Mouse (Mus musculus): Measurements from ENCODE around the gene Ugt2b36. TPM values are rescaled to one million over a fixed set of nuclear protein-coding genes. Genes with fewer than 3 reads are reported as not detected.
"Not testable (repeated sequence)": the region's sequence is repeated elsewhere in the genome, so short reads cannot be mapped to it uniquely, and the experiment has no call there.

The Ugt2b36 gene
- not detected in 2 replicates for polyA plus RNA-seq (2011; ENCODE audit: insufficient read length, low read depth, missing spikeins)

GRCm38 (mm10) chr5:87092346-87093027, at the start of gene Ugt2b36:
Gene Ugt2b36, minus strand, starts transcription at chr5:87092555.
- no peak for TF ChIP-seq CTCF (IDR thresholded peaks at IDR 0.05; ENCODE audit: borderline replicate concordance, insufficient read depth, low read length)
- no peak for TF ChIP-seq POLR2A (IDR thresholded peaks at IDR 0.05; ENCODE audit: low read depth, low read length)
- no peaks in the 10 kb centered on the region for H3K4me1 ChIP-seq (ENCODE audit: control insufficient read depth, insufficient read depth, low read length)
- no peak within 1 kb of the TSS for H3K4me3 ChIP-seq (ENCODE audit: insufficient read depth, low read length)
- H3K27ac ChIP-seq (ENCODE audit: insufficient read depth, low read length) = no peak within 1 kb of the TSS

- not testable (repeated sequence) for H3K4me3 ChIP-seq (ENCODE audit: insufficient read depth, low read length); H3K27ac ChIP-seq (ENCODE audit: insufficient read depth, low read length); H3K4me1 ChIP-seq (ENCODE audit: control insufficient read depth, insufficient read depth, low read length)
Observed at GRCm38 (mm10) chr5:87140196-87140595, 47.8 kb upstream of the Ugt2b36 start, which contains the start of gene Ugt2b5. Gene Ugt2b5, minus strand, starts transcription at chr5:87140318.

GRCm38 (mm10) chr5:87103697-87104096, 11.3 kb upstream of the Ugt2b36 start:
- H3K27ac ChIP-seq (ENCODE audit: insufficient read depth, low read length); H3K4me1 ChIP-seq (ENCODE audit: control insufficient read depth, insufficient read depth, low read length); H3K4me3 ChIP-seq (ENCODE audit: insufficient read depth, low read length): not testable (repeated sequence)

GRCm38 (mm10) chr5:87091111-87091510, 1.2 kb downstream of the Ugt2b36 start:
- H3K4me1 ChIP-seq (ENCODE audit: control insufficient read depth, insufficient read depth, low read length) = no peaks in the 10 kb centered on the region
- TF ChIP-seq POLR2A (IDR thresholded peaks at IDR 0.05; ENCODE audit: low read depth, low read length) (no peak), CTCF (IDR thresholded peaks at IDR 0.05; ENCODE audit: borderline replicate concordance, insufficient read depth, low read length) (no peak)
- H3K4me3 ChIP-seq (ENCODE audit: insufficient read depth, low read length) = no peak overlapping the region
- no peak overlapping the region for H3K27ac ChIP-seq (ENCODE audit: insufficient read depth, low read length)

GRCm38 (mm10) chr5:87089264-87089663, 3.1 kb downstream of the Ugt2b36 start:
- TF ChIP-seq CTCF (IDR thresholded peaks at IDR 0.05; ENCODE audit: borderline replicate concordance, insufficient read depth, low read length) (no peak), POLR2A (IDR thresholded peaks at IDR 0.05; ENCODE audit: low read depth, low read length) (no peak)
- H3K4me3 ChIP-seq (ENCODE audit: insufficient read depth, low read length) = no peak overlapping the region
- H3K27ac ChIP-seq (ENCODE audit: insufficient read depth, low read length) = no peak overlapping the region
- H3K4me1 ChIP-seq (ENCODE audit: control insufficient read depth, insufficient read depth, low read length) = no peaks in the 10 kb centered on the region

DNA sequence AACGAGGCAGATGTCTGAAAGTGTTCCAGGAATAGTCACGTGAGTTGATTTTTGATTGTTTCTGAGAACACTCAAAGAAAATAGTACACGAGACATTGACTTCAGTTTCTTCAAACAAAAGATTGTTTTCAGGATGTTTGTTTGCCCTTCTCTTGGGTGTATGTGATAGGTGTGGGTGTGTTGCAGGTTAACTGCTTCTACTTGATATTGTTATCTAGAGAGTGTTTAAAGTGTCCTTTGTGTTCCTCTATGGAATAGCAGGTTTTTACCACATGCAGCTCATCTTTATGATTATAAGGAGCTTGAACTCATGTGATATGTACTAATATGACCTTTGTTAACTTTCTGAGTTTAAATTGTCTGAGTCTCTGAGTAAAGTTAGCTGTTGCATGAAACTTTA, 6.1 kb downstream of the Ugt2b36 start:
- TF ChIP-seq CTCF (IDR thresholded peaks at IDR 0.05; ENCODE audit: borderline replicate concordance, insufficient read depth, low read length) = no peak
- no peak for TF ChIP-seq POLR2A (IDR thresholded peaks at IDR 0.05; ENCODE audit: low read depth, low read length)
- Histone ChIP-seq H3K4me1 (ENCODE audit: control insufficient read depth, insufficient read depth, low read length) (no peaks in the 10 kb centered on the region), H3K4me3 (ENCODE audit: insufficient read depth, low read length) (no peak overlapping the region)

DNA sequence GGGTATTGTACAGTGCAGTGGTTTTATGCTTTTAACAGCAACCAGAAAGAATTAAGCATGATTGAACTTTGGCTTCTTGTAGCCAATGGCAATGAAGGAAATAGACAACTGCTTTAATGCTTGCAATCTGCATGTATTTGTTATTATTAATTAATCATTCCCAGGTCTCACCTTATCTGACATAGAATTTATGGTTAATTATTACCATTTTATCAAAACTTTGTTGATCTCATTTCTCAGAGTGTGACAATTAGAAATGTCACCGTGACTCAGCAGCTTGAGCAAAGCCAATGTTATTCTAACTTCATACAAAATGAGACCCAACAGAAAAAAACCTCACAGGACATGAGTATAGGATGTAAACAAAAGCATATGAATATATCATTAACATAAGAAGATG, 61.7 kb downstream of the Ugt2b36 start:
- H3K4me3 ChIP-seq (ENCODE audit: insufficient read depth, low read length) = no peak overlapping the region
- no peak overlapping the region for H3K27ac ChIP-seq (ENCODE audit: insufficient read depth, low read length)
- TF ChIP-seq CTCF (IDR thresholded peaks at IDR 0.05; ENCODE audit: borderline replicate concordance, insufficient read depth, low read length) (no peak), POLR2A (IDR thresholded peaks at IDR 0.05; ENCODE audit: low read depth, low read length) (no peak)
- no peaks in the 10 kb centered on the region for H3K4me1 ChIP-seq (ENCODE audit: control insufficient read depth, insufficient read depth, low read length)

More for the DNA sequence above, 6.1 kb downstream of the Ugt2b36 start:
- no peak overlapping the region for H3K27ac ChIP-seq (ENCODE audit: insufficient read depth, low read length)

DNA sequence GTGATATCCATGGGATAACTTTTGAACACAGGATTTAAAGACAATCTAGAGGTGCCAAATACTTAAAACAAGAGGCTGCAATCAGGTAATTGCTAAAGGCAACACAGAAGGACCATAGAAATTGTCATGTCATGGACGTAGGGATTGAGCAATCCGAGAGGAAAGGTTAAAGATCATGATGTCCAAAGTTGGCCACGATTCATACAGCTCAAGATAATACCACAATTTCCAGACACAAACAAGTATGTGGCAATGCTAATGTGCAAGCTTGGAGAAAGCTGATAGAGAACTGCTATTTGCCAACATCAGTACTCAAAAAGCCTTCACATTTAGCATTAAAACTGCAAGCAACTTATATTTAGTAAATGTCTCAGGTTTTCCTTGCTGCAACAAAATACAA, 65.0 kb downstream of the Ugt2b36 start:
- TF ChIP-seq CTCF (IDR thresholded peaks at IDR 0.05; ENCODE audit: borderline replicate concordance, insufficient read depth, low read length) = no peak
- no peak for TF ChIP-seq POLR2A (IDR thresholded peaks at IDR 0.05; ENCODE audit: low read depth, low read length)
- no peaks in the 10 kb centered on the region for H3K4me1 ChIP-seq (ENCODE audit: control insufficient read depth, insufficient read depth, low read length)
- H3K4me3 ChIP-seq (ENCODE audit: insufficient read depth, low read length) = no peak overlapping the region
- H3K27ac ChIP-seq (ENCODE audit: insufficient read depth, low read length) = no peak overlapping the region

Other genes starting within 250 kb of the Ugt2b36 start
- gene Ugt2b34, start 185.6 kb downstream of the Ugt2b36 start, polyA plus RNA-seq (2011; ENCODE audit: insufficient read length, low read depth, missing spikeins) = not detected in 2 replicates
- gene Ugt2b1, start 166.0 kb downstream of the Ugt2b36 start, polyA plus RNA-seq (2011; ENCODE audit: insufficient read length, low read depth, missing spikeins) = not detected in 2 replicates
- not detected in 2 replicates for gene Ugt2b35, start 91.7 kb downstream of the Ugt2b36 start, polyA plus RNA-seq (2011; ENCODE audit: insufficient read length, low read depth, missing spikeins)
- gene Ugt2b5, start 47.8 kb upstream of the Ugt2b36 start, polyA plus RNA-seq (2011; ENCODE audit: insufficient read length, low read depth, missing spikeins) = not detected in 2 replicates
- gene Ugt2b37, start 162.2 kb upstream of the Ugt2b36 start, polyA plus RNA-seq (2011; ENCODE audit: insufficient read length, low read depth, missing spikeins) = not detected in 2 replicates
- gene Ugt2a3, start 244.6 kb upstream of the Ugt2b36 start, polyA plus RNA-seq (2011; ENCODE audit: insufficient read length, low read depth, missing spikeins) = not detected in 2 replicates